Mouse (Mus musculus) midbrain, embryonic 16.5 days (tissue): ENCODE measurements around the gene Dnmt3a. TPM values are rescaled to one million over a fixed set of nuclear protein-coding genes. Genes with fewer than 3 reads are reported as not detected.

ENCODE experiments used
- ATAC-seq: fragments of 200-750 bp; cut with Nextera tagmentation; 2 replicates; pipeline ENCODE4 v1.8.0; 2017; ENCODE audit warnings: moderate TSS enrichment
- H3K27ac ChIP-seq: fragments of 300-500 bp; sonication (generic); 2 replicates; pipeline ENCODE4 v1.5.1; 2014; ENCODE audit warnings: mild to moderate bottlenecking, low read length, mixed read lengths
- H3K27me3 ChIP-seq: fragments of 300-500 bp; sonication (generic); 2 replicates; pipeline ENCODE4 v1.6.1; 2014; ENCODE audit warnings: low read depth, low read length, mixed read lengths; ENCODE audit not compliant: control insufficient read depth, insufficient read depth
- H3K36me3 ChIP-seq: fragments of 300-500 bp; sonication (generic); 2 replicates; pipeline ENCODE4 v1.6.1; 2014; ENCODE audit warnings: mild to moderate bottlenecking, low read length, moderate library complexity, mixed read lengths; ENCODE audit not compliant: control insufficient read depth, insufficient read depth
- H3K4me1 ChIP-seq: fragments of 300-500 bp; sonication (generic); 2 replicates; pipeline ENCODE4 v1.6.1; 2014; ENCODE audit warnings: mild to moderate bottlenecking, low read length, mixed read lengths; ENCODE audit not compliant: control insufficient read depth, insufficient read depth
- H3K4me2 ChIP-seq: fragments of 300-500 bp; sonication (generic); 2 replicates; pipeline ENCODE4 v1.6.1; 2014; ENCODE audit warnings: mild to moderate bottlenecking, low read length, mixed read lengths
- H3K4me3 ChIP-seq: fragments of 300-500 bp; sonication (generic); 2 replicates; pipeline ENCODE4 v1.5.1; 2014; ENCODE audit warnings: low read depth, mild to moderate bottlenecking, low read length, moderate library complexity, mixed read lengths
- H3K9ac ChIP-seq: fragments of 300-500 bp; sonication (generic); 2 replicates; pipeline ENCODE4 v1.6.1; 2014; ENCODE audit warnings: low read depth, low read length, mixed read lengths
- H3K9me3 ChIP-seq: fragments of 300-500 bp; sonication (generic); replicated peaks from 2 replicates; pipeline ENCODE4 v1.6.1; 2014; ENCODE audit warnings: mild to moderate bottlenecking, low read length, mixed read lengths; ENCODE audit not compliant: control insufficient read depth, poor library complexity, severe bottlenecking
- WGBS: fragments of 180-500 bp; shearing (Covaris S2); extraction: QIAGEN DNeasy Blood & Tissue Kit; methylation state at CpG from one replicate; pipeline ENCODE4 v1.1.7; 2014; 5-methylcytosine and 5-hydroxymethylcytosine counted together
- polyA plus RNA-seq: library from polyadenylated mRNA; unstranded; fragments of >200 nt; fragmentation: Nextera tagmentation; extraction: Ambion mirVana; gene quantifications from 2 replicates; pipeline ENCODE4 v1.2.1, GENCODE M21; 2015

The Dnmt3a gene
- polyA plus RNA-seq, 1 experiment from 2014 or later, result 112 TPM

DNA sequence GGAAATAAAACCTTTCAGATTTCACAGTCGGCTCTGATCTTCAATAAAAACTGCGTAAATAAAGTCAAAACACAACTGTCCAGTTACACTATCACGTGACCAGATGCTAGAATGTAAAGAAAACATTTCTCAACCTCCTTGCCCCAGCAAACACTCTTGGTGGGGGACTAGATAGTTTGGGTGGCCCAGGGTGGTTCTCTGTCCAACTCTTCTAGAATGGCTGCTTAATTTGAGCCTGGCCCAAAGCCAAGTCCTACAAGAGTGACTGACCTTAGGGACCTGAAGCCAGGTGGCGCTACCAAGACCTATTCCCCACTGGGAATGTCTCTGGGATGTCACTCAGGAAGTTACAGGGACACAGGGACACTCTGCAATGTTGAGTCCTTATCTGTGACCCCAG lies 154.7 kb downstream of the Dnmt3a start:
- H3K36me3 ChIP-seq, result peaks cover 13% of the 10 kb centered on the region
- 48% methylated on average over 4 of the region's 4 CpGs for WGBS
- ATAC-seq, result no peak
- peak overlapping the region; percentile 94 for H3K27ac ChIP-seq
- H3K9ac ChIP-seq, result peak overlapping the region; percentile 87
- peak overlapping the region; percentile 68 for H3K4me3 ChIP-seq
- H3K27me3 ChIP-seq, result peaks cover 3% of the 10 kb centered on the region; the same call in 1 of the 2 replicates
- H3K9me3 ChIP-seq, result no peaks in the 10 kb centered on the region
- H3K4me2 ChIP-seq, result peak overlapping the region; percentile 89
- peaks cover 8% of the 10 kb centered on the region for H3K4me1 ChIP-seq

Other genes starting within 250 kb of the Dnmt3a start
- gene Dtnb, start 233.6 kb upstream of the Dnmt3a start, polyA plus RNA-seq, result 44.5 and 50.4 TPM in 2 replicates
- 5.2 and 7.2 TPM in 2 replicates for gene Pomc, start 148.9 kb downstream of the Dnmt3a start, polyA plus RNA-seq
- 48.4 and 53.6 TPM in 2 replicates for gene Efr3b, start 232.9 kb downstream of the Dnmt3a start, polyA plus RNA-seq